Mouse (Mus musculus): Measurements from ENCODE around the gene 9130230L23Rik. TPM values are rescaled to one million over a fixed set of nuclear protein-coding genes. Genes with fewer than 3 reads are reported as not detected.

The 9130230L23Rik gene
- polyA plus RNA-seq, 1 experiment, result not detected

DNA sequence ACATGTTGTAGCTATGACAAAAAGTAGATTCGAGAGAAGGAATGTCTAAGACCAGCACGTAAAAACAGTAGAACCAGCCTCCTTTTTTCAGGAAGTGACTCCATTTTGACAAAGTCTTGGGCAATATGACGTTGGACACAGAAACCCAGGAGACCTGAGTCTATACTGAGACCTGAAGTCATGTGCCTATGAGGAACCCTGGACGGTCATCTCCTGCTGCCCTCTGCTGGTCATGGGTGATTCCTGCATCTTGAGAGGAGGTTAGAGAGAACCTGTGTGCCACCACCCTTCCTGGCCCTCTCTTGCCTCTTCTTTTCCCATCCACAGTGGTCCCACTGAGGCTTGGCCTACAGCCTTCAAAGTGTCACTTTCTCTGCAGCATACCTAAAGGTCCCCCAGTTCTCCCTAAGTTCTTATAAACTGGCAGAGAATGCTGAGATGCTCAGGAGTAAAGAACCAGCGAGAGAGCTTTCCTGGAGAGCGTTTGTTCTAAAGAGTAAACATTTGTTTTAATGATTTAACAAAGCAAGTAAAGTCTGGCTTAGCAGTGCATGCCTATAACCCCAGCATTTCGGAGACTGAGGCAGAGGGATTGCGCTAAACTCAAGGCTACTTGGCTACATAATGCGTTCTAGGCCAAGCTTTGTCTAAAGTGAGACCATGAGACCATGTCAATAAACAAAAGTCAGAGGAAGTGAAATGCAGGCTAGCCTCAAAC lies 65.9 kb downstream of the 9130230L23Rik start:
- Histone ChIP-seq H3K36me3 (replicated peaks; ENCODE audit: low read length) (no peaks in the 10 kb centered on the region), H3K4me1 (peaks cover 56% of the 10 kb centered on the region), H3K4me3 (replicated peaks) (no peak overlapping the region), H3K9me3 (no peaks in the 10 kb centered on the region; the same call in 1 of the 2 replicates), H3K27me3 (replicated peaks) (no peaks in the 10 kb centered on the region)
- no peak for TF ChIP-seq FLI1 (IDR thresholded peaks at IDR 0.05; ENCODE audit: low read length)
- TF ChIP-seq GATA1 (IDR thresholded peaks at IDR 0.05; ENCODE audit: borderline replicate concordance, low read length), result no peak

DNA sequence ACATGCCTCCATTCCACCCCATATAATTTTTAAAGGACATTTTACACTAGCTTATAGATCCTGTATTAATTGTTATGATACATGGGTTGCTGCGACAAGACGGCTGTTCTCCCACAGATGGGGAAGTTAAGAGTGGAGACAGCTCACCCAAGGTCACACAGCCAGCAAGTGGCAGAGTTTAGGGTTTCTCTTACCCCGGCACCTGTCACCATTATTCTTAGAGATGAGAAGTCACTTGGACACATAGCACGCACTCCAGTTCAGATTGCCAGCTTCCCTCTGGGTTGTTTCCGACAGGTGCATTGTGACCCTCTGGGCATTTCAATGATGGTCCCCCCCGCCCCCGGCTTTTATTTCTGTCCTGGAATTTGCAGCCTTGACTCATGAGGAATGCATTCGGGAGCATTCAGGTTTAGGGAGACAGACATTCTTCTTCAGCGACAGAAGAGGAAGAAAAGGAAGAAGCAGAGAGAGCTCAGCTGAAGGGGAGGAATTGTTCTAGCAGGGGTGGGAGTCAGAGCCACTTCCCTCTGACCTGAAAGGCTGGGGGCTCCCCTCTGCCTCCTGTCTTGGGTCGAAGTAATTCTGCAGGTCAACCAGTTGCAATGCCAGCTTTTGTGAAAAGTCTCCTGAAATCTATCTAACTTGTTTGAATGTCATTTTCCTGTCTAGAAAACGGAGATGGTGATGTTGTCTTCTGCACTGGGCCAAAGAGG lies 66.9 kb downstream of the 9130230L23Rik start:
- TF ChIP-seq FLI1 (IDR thresholded peaks at IDR 0.05; ENCODE audit: low read length) (no peak), GATA1 (IDR thresholded peaks at IDR 0.05; ENCODE audit: borderline replicate concordance, low read length) (no peak)

DNA sequence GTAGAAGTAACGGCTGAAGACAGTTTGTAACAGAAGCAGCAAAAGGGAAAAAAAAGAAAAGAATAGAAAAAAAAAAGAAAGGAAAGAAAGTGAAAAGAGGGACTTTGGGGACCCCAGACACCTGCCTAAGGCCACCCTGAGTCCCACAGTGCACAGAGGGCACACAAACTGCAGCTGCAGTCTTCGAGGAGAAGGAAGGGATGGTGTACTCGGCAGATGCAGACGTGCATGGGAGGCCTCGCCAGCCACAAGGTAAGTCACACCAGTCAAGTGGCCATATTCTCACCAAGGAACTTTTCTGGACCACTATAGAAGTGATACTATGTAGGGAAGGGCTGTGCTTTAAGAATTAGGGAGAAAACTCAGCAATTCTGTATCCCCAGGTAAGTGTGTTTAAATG lies 69.3 kb downstream of the 9130230L23Rik start, which contains the start of gene Chrna9:
Chrna9 (plus strand) TSS at position 139 of the 400 bp plus-strand sequence.
- Histone ChIP-seq H3K9me3 (no peaks in the 10 kb centered on the region), H3K36me3 (replicated peaks; ENCODE audit: low read length) (no peaks in the 10 kb centered on the region), H3K4me1 (peaks cover 41% of the 10 kb centered on the region), H3K27me3 (replicated peaks) (no peaks in the 10 kb centered on the region), H3K4me3 (replicated peaks) (no peak within 1 kb of the TSS)
- no peak for TF ChIP-seq GATA1 (IDR thresholded peaks at IDR 0.05; ENCODE audit: borderline replicate concordance, low read length)
- TF ChIP-seq FLI1 (IDR thresholded peaks at IDR 0.05; ENCODE audit: low read length), result no peak

More for the DNA sequence above, 66.9 kb downstream of the 9130230L23Rik start:
- no peaks in the 10 kb centered on the region for H3K27me3 ChIP-seq (replicated peaks)
- no peak overlapping the region for H3K4me3 ChIP-seq (replicated peaks)
- H3K9me3 ChIP-seq, result no peaks in the 10 kb centered on the region
- H3K4me1 ChIP-seq, result peaks cover 53% of the 10 kb centered on the region
- no peaks in the 10 kb centered on the region for H3K36me3 ChIP-seq (replicated peaks; ENCODE audit: low read length)

DNA sequence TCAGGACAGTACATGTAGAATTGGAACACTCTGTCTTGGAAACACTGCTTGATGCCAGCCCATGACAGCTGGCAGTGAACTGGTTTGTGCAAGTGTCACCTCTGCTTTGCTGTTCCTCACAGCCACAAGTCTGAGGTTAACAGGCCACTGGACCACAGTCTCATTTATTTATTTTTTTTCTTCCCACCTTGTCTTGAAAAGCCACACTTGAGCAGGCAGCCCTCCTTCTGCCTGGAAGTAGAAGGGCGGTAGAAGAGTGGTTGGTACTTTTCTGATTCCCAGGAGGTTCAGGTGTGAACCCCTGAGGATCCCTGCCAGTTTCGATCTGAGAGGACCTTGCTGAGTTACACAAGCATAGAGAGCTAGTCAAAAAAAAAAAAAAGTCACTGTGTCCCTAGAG lies 70.3 kb downstream of the 9130230L23Rik start:
- no peak for TF ChIP-seq FLI1 (IDR thresholded peaks at IDR 0.05; ENCODE audit: low read length)
- TF ChIP-seq GATA1 (IDR thresholded peaks at IDR 0.05; ENCODE audit: borderline replicate concordance, low read length), result no peak
- H3K36me3 ChIP-seq (replicated peaks; ENCODE audit: low read length), result no peaks in the 10 kb centered on the region
- no peak overlapping the region for H3K4me3 ChIP-seq (replicated peaks)
- no peaks in the 10 kb centered on the region for H3K27me3 ChIP-seq (replicated peaks)
- no peaks in the 10 kb centered on the region for H3K9me3 ChIP-seq
- H3K4me1 ChIP-seq, result peaks cover 46% of the 10 kb centered on the region

DNA sequence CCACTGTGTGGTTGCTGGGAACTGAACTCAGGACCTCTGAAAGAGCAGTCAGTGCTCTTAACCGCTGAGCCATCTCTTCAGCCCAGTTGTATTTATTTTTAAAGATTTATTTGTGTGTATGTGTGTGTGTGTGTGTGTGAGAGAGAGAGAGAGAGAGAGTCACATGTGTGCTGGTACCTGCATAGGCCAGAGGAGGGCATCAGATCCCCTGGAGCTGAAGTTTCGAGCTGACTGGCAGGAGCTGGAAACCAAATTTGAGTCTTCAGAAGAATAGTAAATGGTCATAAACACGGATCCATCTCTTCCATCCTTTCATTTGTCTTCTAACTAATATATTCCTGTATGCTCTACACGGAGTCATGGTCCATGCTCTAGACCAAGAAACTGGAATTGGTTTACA lies 70.8 kb downstream of the 9130230L23Rik start:
- Histone ChIP-seq H3K9me3 (no peaks in the 10 kb centered on the region), H3K4me3 (replicated peaks) (no peak overlapping the region), H3K4me1 (peaks cover 43% of the 10 kb centered on the region), H3K27me3 (replicated peaks) (no peaks in the 10 kb centered on the region), H3K36me3 (replicated peaks; ENCODE audit: low read length) (no peaks in the 10 kb centered on the region)
- no peak for TF ChIP-seq GATA1 (IDR thresholded peaks at IDR 0.05; ENCODE audit: borderline replicate concordance, low read length)

DNA sequence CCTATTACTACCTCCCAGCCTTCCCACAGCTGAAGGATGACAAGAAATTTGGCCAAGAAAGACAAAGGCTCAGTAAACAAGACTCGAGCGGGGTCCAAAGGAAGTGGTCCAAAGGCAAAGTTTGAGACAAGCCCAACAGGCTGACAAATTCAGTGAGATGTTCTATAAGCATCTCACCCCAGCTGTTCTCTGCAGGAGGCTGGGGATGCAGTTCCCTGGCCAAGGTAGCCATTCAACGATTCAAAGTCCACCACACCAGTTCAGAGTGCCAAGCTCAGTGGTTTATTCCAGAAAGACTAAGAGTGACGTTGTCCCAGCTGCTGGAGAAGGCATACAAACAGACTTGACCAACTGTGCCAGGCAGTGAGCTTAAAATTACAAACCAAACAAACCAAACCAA lies 73.9 kb downstream of the 9130230L23Rik start:
- Histone ChIP-seq H3K9me3 (no peaks in the 10 kb centered on the region), H3K36me3 (replicated peaks; ENCODE audit: low read length) (no peaks in the 10 kb centered on the region), H3K4me3 (replicated peaks) (no peak overlapping the region), H3K4me1 (peaks cover 20% of the 10 kb centered on the region), H3K27me3 (replicated peaks) (no peaks in the 10 kb centered on the region)
- no peak for TF ChIP-seq GATA1 (IDR thresholded peaks at IDR 0.05; ENCODE audit: borderline replicate concordance, low read length)
- no peak for TF ChIP-seq FLI1 (IDR thresholded peaks at IDR 0.05; ENCODE audit: low read length)

Other genes with a start within 250 kb of the 9130230L23Rik start
- gene N4bp2, start 240.8 kb downstream of the 9130230L23Rik start, polyA plus RNA-seq (2012; ENCODE audit: insufficient read depth, low replicate concordance), result 3.4 and 4.3 TPM in 2 replicates
- 0.70 TPM in 1 of 2 replicates, not detected in the other for gene Rhoh, start 143.1 kb downstream of the 9130230L23Rik start, polyA plus RNA-seq (2012; ENCODE audit: insufficient read depth, low replicate concordance)
- not detected in 2 replicates for gene Chrna9, start 69.4 kb downstream of the 9130230L23Rik start, polyA plus RNA-seq (2012; ENCODE audit: insufficient read depth, low replicate concordance)
- gene Rbm47, start 168.8 kb upstream of the 9130230L23Rik start, polyA plus RNA-seq (2012; ENCODE audit: insufficient read depth, low replicate concordance), result 4.2 TPM in 1 of 2 replicates, not detected in the other